Mouse (Mus musculus): ENCODE measurements around the gene Plxnc1. TPM values are rescaled to one million over a fixed set of nuclear protein-coding genes. Genes with fewer than 3 reads are reported as not detected.

The Plxnc1 gene
- polyA plus RNA-seq, 2 experiments, result 2.0 to 2.1 TPM

DNA sequence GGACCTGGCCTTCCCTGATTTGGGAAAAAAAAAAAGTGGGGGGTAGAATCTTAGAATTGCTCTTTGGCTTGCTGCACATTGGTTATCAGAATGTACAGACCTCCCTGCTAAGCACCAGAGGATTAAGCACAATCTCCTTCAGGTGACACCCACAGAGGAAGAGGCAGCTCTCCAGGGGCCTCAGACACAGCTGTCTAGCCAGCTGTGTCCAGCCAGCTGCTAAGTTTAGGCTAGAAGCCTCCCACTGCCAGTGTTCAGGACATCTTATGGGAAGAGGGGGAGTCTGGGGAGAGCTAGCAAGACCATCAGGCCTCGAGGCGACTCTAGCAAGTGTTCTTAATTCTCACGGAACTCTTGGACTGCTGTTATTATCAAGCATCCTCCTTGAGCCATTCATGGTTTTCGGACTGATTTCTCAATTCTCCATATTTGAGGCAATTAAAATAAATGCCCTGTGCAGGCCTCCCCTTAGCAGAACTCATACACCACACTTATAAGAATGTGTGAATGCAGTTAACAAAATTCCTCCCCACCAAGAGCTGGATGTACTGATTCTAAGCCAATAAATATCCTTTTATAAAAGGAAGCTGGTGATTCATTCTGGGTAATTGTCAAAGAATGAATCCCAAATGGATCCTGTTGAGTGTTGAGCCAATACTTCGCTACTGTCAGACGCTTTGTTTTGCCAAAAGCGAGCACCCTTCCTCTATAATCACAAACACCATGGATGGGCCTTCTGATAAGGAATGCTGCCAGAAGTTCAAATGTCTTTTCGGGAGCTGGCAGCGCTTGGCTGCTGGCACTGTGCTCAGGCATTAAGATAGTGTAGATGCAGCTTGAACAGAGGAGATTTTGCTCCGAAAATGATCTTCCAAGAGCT lies 140.4 kb downstream of the Plxnc1 start:
- Histone ChIP-seq H3K27me3 (ENCODE audit: control insufficient read depth, insufficient read depth, low read length) (no peaks in the 10 kb centered on the region), H3K27ac (no peak overlapping the region), H3K4me1 (replicated peaks; ENCODE audit: control insufficient read depth in 2 of 2, insufficient read depth in 2 of 2, low read length in 1 of 2) (peaks cover 0 to 23% of the 10 kb centered on the region in 2 experiments; a peak in 2 of 4 replicates), H3K9me3 (ENCODE audit: control insufficient read depth, low read length) (no peaks in the 10 kb centered on the region), H3K36me3 (replicated peaks; ENCODE audit: control insufficient read depth, insufficient read depth, low read depth) (no peaks in the 10 kb centered on the region), H3K4me2 (ENCODE audit: low read depth) (no peak overlapping the region), H3K4me3 (ENCODE audit: insufficient read depth in 1 of 2, low read depth in 2 of 2, low read length in 2 of 2) (no peak overlapping the region), H3K9ac (replicated peaks) (no peak overlapping the region)
- 63% methylated on average over 10 of the region's 10 CpGs for WGBS (ENCODE audit: insufficient replicate concordance)
- ATAC-seq (ENCODE audit: insufficient read depth), result no peak
- TF ChIP-seq CTCF (IDR thresholded peaks at IDR 0.05; ENCODE audit: low read depth) (no peak), EP300 (IDR thresholded peaks at IDR 0.05; ENCODE audit: low read depth) (no peak)
- no peak for DNase-seq (ENCODE audit: low read depth in 3 of 3, low spot score in 3 of 3)

DNA sequence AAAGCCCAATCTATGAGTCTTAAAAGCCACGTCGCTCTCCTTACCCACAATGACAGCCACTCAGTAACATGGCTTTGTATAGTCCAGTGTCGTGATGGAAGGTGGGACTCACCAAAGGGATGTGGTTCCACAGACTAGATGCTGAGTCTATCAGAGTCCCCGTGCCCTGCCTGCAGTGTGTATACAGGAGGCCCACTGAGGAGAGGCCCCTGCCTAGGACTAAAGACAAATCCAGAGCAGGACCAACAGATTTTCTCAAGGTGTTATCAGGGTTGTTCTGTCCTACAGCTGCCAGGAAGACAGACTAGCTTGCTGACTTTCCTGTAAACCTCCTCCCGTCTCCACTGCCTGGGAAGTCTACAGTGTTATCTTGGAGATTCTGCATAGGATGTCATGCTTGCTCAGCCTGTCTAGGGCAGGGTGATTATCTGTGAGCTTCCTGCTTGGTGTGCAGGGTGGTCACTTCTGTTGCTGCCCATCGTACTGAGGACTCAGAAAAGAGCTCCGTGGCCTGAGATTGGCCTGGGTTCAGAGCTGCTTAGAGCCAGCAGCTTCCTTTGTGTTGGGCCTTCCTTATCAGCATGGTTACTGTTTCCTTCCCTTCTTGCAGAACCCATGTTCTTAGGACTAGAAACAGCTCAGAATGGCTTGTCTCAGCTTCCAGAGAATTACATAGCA lies 143.8 kb downstream of the Plxnc1 start:
- DNase-seq (ENCODE audit: low read depth in 3 of 3, low spot score in 3 of 3) (no peak), ATAC-seq (ENCODE audit: insufficient read depth) (peak; percentile 52)
- Histone ChIP-seq H3K4me2 (ENCODE audit: low read depth) (no peak overlapping the region), H3K9ac (replicated peaks) (no peak overlapping the region), H3K9me3 (ENCODE audit: control insufficient read depth, low read length) (no peaks in the 10 kb centered on the region), H3K27me3 (ENCODE audit: control insufficient read depth, insufficient read depth, low read length) (no peaks in the 10 kb centered on the region), H3K27ac (no peak overlapping the region), H3K4me1 (replicated peaks; ENCODE audit: control insufficient read depth in 2 of 2, insufficient read depth in 2 of 2, low read length in 1 of 2) (peaks cover 0 to 12% of the 10 kb centered on the region in 2 experiments; a peak in 2 of 4 replicates), H3K4me3 (ENCODE audit: insufficient read depth in 1 of 2, low read depth in 2 of 2, low read length in 2 of 2) (no peak overlapping the region), H3K36me3 (replicated peaks; ENCODE audit: control insufficient read depth, insufficient read depth, low read depth) (no peaks in the 10 kb centered on the region)
- WGBS (ENCODE audit: insufficient replicate concordance), result 26% methylated on average over 7 of the region's 7 CpGs
- no peak for TF ChIP-seq EP300 (IDR thresholded peaks at IDR 0.05; ENCODE audit: low read depth)
- no peak for TF ChIP-seq CTCF (IDR thresholded peaks at IDR 0.05; ENCODE audit: low read depth)

DNA sequence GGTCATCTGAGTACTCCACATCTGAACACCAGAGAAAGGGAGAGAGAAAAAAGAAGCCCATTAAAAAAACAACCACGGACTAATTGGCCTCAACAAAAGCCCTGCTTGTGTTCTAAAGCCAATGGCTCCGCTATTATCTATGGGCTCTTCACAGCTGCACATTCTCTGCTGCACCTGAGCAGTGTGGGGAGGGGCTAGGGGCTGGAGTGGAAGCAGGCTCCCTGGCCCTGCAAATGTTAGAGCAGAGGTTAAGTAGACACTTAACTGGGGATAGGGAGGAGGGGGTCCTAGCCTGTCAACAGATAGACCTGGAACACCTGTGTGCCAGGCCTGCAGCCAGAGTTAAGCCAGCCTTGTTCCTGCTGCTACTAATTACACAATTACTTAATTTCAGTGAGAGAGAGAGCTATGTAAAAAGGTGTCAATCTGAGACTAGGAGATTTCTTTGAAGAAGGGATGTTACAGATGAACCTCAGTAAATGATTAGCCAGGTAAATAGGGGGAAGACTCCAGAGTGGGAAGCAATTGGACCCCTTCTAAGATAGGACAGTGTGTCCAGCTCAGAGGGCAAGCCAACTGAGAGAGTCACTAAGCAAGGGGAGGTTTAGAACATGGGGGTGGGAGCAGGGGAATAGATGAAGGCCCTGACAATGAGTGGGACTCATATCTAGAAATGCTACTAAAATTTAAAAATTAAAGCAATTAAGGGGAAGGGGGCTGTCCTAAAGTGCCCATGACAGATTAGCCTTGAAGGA lies 145.0 kb downstream of the Plxnc1 start:
- Histone ChIP-seq H3K4me3 (ENCODE audit: insufficient read depth in 1 of 2, low read depth in 2 of 2, low read length in 2 of 2) (no peak overlapping the region), H3K27ac (no peak overlapping the region), H3K4me1 (replicated peaks; ENCODE audit: control insufficient read depth in 2 of 2, insufficient read depth in 2 of 2, low read length in 1 of 2) (peaks cover 0 to 12% of the 10 kb centered on the region in 2 experiments; a peak in 2 of 4 replicates), H3K36me3 (replicated peaks; ENCODE audit: control insufficient read depth, insufficient read depth, low read depth) (no peaks in the 10 kb centered on the region), H3K4me2 (ENCODE audit: low read depth) (no peak overlapping the region), H3K9ac (replicated peaks) (no peak overlapping the region), H3K27me3 (ENCODE audit: control insufficient read depth, insufficient read depth, low read length) (no peaks in the 10 kb centered on the region), H3K9me3 (ENCODE audit: control insufficient read depth, low read length) (no peaks in the 10 kb centered on the region)
- ATAC-seq (ENCODE audit: insufficient read depth) (no peak), DNase-seq (ENCODE audit: low read depth in 3 of 3, low spot score in 3 of 3) (no peak)
- 60% methylated on average over 2 of the region's 2 CpGs for WGBS (ENCODE audit: insufficient replicate concordance)
- TF ChIP-seq CTCF (IDR thresholded peaks at IDR 0.05; ENCODE audit: low read depth) (no peak), EP300 (IDR thresholded peaks at IDR 0.05; ENCODE audit: low read depth) (no peak)

DNA sequence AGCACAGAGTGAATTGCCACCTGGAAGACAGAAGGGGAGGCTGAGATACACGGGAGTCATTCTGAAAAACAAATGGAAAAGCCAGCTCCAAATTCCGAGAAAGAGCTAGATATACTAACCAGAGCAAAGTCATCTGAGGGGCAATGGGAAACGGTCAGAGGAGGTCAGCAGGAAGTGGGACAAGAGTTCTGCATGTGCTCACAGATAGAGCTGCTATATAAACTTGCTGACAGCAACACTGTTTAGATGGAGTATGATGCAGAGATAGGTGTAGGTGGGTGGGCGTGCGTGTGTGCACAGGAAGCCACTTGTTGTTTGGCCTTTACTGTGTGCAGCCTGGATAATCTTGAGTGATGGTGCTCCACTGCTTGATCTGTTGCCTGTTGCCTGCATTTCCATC lies 146.5 kb downstream of the Plxnc1 start:
- Histone ChIP-seq H3K27ac (no peak overlapping the region), H3K4me3 (ENCODE audit: insufficient read depth in 1 of 2, low read depth in 2 of 2, low read length in 2 of 2) (no peak overlapping the region), H3K9me3 (ENCODE audit: control insufficient read depth, low read length) (no peaks in the 10 kb centered on the region), H3K36me3 (replicated peaks; ENCODE audit: control insufficient read depth, insufficient read depth, low read depth) (no peaks in the 10 kb centered on the region), H3K27me3 (ENCODE audit: control insufficient read depth, insufficient read depth, low read length) (no peaks in the 10 kb centered on the region), H3K9ac (replicated peaks) (no peak overlapping the region), H3K4me2 (ENCODE audit: low read depth) (no peak overlapping the region), H3K4me1 (replicated peaks; ENCODE audit: control insufficient read depth in 2 of 2, insufficient read depth in 2 of 2, low read length in 1 of 2) (peaks cover 0 to 12% of the 10 kb centered on the region in 2 experiments; a peak in 2 of 4 replicates)
- no peak for ATAC-seq (ENCODE audit: insufficient read depth)
- no peak for DNase-seq (ENCODE audit: low read depth in 3 of 3, low spot score in 3 of 3)
- WGBS (ENCODE audit: insufficient replicate concordance), result 59% methylated on average over 5 of the region's 5 CpGs
- TF ChIP-seq CTCF (IDR thresholded peaks at IDR 0.05; ENCODE audit: low read depth), result no peak
- no peak for TF ChIP-seq EP300 (IDR thresholded peaks at IDR 0.05; ENCODE audit: low read depth)

All from liver, embryonic 14.5 days (tissue).